Mouse (Mus musculus) hindbrain, embryonic 12.5 days (tissue): Measurements from ENCODE around the gene Tshz3. TPM values are rescaled to one million over a fixed set of nuclear protein-coding genes. Genes with fewer than 3 reads are reported as not detected.

Source experiments
- ATAC-seq: fragments of 200-750 bp; cut with Nextera tagmentation; 2 replicates; pipeline ENCODE4 v1.8.0; 2017; ENCODE audit warnings: moderate TSS enrichment; ENCODE audit not compliant: low FRiP score
- H3K27ac ChIP-seq: fragments of 300-500 bp; sonication (generic); 2 replicates; pipeline ENCODE4 v1.5.1; 2016; ENCODE audit warnings: mild to moderate bottlenecking
- H3K27me3 ChIP-seq: fragments of 300-500 bp; sonication (generic); 2 replicates; pipeline ENCODE4 v1.6.1; 2016; ENCODE audit warnings: mild to moderate bottlenecking
- H3K36me3 ChIP-seq: fragments of 300-500 bp; sonication (generic); 2 replicates; pipeline ENCODE4 v1.6.1; 2016; ENCODE audit warnings: mild to moderate bottlenecking
- H3K4me1 ChIP-seq: fragments of 300-500 bp; sonication (generic); 2 replicates; pipeline ENCODE4 v1.6.1; 2016
- H3K4me2 ChIP-seq: fragments of 300-500 bp; sonication (generic); replicated peaks from 2 replicates; pipeline ENCODE4 v1.6.1; 2016; ENCODE audit warnings: mild to moderate bottlenecking
- H3K4me3 ChIP-seq: fragments of 300-500 bp; sonication (generic); 2 replicates; pipeline ENCODE4 v1.5.1; 2016; ENCODE audit warnings: mild to moderate bottlenecking
- H3K9ac ChIP-seq: fragments of 300-500 bp; sonication (generic); 2 replicates; pipeline ENCODE4 v1.6.1; 2016; ENCODE audit warnings: mild to moderate bottlenecking, moderate library complexity
- H3K9me3 ChIP-seq: fragments of 300-500 bp; sonication (generic); replicated peaks from 2 replicates; pipeline ENCODE4 v1.6.1; 2016; ENCODE audit warnings: mild to moderate bottlenecking
- WGBS: fragments of 180-500 bp; shearing (Covaris S2); methylation state at CpG from one replicate; pipeline ENCODE4 v1.1.7; 2016; 5-methylcytosine and 5-hydroxymethylcytosine counted together
- polyA plus RNA-seq: library from polyadenylated mRNA; unstranded; fragments of >200 nt; fragmentation: Nextera tagmentation; extraction: Ambion mirVana; gene quantifications from 2 replicates; pipeline ENCODE4 v1.2.1, GENCODE M21; 2016

The Tshz3 gene
- polyA plus RNA-seq, 1 experiment from 2014 or later = 25.7 TPM

DNA sequence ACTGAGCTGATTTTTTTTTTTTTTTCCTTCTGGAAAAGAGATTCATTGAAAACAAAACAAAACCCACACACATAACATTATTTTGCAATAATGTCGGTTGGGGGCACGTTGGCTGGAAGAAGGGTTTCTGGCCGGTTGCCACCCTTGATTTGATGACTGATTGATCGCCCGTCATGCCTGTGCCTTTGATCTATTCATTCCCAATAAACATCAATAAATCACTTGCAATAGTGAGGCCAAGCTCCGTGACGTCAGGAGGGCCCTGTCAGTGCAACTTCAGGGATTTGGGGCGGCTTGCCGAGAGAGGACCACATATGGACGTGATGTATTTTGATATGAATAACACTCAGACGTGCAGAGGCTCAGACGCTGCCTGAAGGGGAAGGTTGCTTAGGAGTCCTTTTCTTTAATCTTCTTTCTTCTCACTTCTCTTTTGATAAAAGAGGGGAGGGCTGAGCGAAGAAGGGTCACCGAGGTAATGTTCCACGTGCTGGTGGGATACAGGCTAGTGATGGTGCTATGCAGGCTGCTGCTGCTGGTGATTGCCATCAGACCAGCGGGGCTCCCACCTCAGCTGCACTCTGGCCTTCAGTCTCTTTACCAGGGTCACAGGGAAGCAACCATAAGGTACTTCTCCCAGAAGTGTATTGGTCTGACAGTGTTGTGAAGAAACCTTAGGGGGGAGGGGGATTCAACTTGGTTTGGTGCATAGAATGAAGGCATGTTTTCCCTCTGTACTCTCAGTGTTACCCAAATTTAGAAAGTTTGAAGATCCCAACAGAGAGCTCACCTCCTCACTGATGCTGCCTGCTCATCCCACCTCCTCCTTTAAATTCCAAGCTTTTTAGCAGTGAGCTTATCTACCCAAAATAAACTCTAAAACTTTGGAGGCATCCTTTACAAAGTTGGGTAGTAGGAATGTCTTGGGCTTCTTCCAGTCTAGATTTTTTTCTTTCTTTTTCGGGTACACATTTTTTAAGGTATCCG is 1.4 kb downstream of the Tshz3 start:
- peak overlapping the region; percentile 99 for H3K4me2 ChIP-seq
- peaks cover 42% of the 10 kb centered on the region for H3K4me1 ChIP-seq
- H3K9ac ChIP-seq = peak overlapping the region; percentile 78
- no peaks in the 10 kb centered on the region for H3K9me3 ChIP-seq
- H3K27ac ChIP-seq = peak overlapping the region; percentile 95
- H3K27me3 ChIP-seq = peaks cover 16% of the 10 kb centered on the region
- no peak for ATAC-seq
- no peaks in the 10 kb centered on the region for H3K36me3 ChIP-seq
- peak overlapping the region; percentile 90 for H3K4me3 ChIP-seq
- 9% methylated on average over 18 of the region's 18 CpGs for WGBS

DNA sequence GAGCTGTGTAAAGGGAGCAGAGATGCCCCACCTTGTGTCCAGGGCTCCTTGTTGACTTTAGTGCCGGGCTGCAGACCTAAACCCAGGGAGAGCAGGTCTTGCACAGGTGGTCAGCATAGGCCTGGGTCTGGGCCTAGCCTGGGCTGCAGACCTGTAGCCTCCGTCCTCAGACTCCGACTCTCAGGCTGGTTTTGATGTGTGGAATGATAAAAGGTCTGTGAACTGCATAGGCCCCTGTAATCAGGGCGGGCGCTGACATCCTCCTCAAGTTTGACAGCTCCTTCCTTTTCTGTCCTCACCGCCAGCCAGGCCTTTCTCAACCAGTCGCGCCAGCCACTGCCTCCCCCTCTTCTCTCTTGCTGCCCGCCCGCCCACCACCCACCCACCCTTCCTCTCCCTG is 8.7 kb downstream of the Tshz3 start:
- no peaks in the 10 kb centered on the region for H3K9me3 ChIP-seq
- 11% methylated on average over 7 of the region's 10 CpGs for WGBS
- H3K9ac ChIP-seq = no peak overlapping the region; the same call in 1 of the 2 replicates
- peaks cover 65% of the 10 kb centered on the region for H3K4me1 ChIP-seq
- H3K36me3 ChIP-seq = no peaks in the 10 kb centered on the region
- ATAC-seq = no peak
- no peak overlapping the region; the same call in 1 of the 2 replicates for H3K4me3 ChIP-seq
- H3K4me2 ChIP-seq = peak overlapping the region; percentile 47
- no peaks in the 10 kb centered on the region for H3K27me3 ChIP-seq
- peak overlapping the region; percentile 86 for H3K27ac ChIP-seq

DNA sequence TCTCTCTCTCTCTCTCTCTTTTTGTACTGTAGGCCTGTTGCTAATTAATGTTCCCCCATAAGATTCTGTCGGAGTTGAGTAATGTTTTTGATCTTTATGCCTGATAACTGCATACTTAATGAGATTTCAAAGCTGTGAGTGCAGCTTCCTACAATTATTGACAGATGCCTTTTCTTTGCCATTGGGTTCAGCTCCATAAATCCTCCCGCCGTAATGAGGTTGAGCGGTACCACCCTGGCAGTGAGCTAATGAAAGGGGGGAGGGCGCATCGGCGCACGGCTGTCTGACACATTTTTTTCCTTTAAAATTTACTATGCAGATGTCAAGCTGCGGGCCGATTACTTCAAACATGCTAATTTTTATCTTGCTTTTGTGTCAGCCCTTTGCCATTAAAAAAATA is 9.3 kb downstream of the Tshz3 start:
- Histone ChIP-seq H3K36me3 (no peaks in the 10 kb centered on the region), H3K4me1 (peaks cover 67% of the 10 kb centered on the region), H3K9ac (no peak overlapping the region), H3K9me3 (no peaks in the 10 kb centered on the region), H3K4me3 (no peak overlapping the region), H3K27ac (peak overlapping the region; percentile 86), H3K4me2 (peak overlapping the region; percentile 47), H3K27me3 (no peaks in the 10 kb centered on the region)
- ATAC-seq = peak; percentile 57; the same call in 1 of the 2 replicates
- 26% methylated on average over 10 of the region's 10 CpGs for WGBS

DNA sequence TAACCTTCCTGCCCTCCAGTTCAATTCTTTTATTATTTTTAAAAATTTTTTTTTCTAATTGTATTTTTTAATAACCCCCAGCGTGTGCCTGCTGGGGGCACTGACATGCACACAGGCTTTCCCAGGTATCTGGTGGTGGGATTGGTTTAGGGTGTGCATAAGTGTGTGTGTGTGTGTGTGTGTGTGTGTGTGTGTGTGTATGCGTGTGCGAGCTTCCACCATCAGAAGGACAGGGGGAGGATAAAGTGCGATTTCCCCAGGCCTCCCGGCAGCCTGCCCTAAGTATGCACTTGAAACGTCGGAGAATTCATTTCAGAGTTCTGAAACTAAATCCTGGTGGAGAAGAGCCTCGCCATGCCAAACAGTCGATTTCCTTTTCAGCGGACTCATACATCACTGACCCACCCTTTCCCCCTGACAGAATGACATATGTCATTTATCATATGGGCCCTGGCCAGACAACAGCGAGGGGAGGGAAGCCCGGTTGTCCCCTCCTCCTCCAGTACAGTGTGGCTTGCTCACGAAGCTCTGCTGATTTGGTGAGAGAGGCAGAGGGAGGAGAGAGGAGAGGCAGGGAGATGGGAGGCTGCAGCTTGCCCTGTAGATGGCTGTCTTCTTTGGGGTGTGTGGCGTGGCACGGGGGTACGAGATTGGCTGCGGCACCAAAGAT is 9.9 kb downstream of the Tshz3 start:
- no peaks in the 10 kb centered on the region for H3K27me3 ChIP-seq
- peaks cover 63% of the 10 kb centered on the region for H3K4me1 ChIP-seq
- no peaks in the 10 kb centered on the region for H3K9me3 ChIP-seq
- no peaks in the 10 kb centered on the region for H3K36me3 ChIP-seq
- 28% methylated on average over 17 of the region's 17 CpGs for WGBS
- peak overlapping the region; percentile 39 for H3K9ac ChIP-seq
- peak; percentile 74 for ATAC-seq
- peak overlapping the region; percentile 86 for H3K27ac ChIP-seq
- peak overlapping the region; percentile 19 for H3K4me3 ChIP-seq
- peak overlapping the region; percentile 47 for H3K4me2 ChIP-seq

DNA sequence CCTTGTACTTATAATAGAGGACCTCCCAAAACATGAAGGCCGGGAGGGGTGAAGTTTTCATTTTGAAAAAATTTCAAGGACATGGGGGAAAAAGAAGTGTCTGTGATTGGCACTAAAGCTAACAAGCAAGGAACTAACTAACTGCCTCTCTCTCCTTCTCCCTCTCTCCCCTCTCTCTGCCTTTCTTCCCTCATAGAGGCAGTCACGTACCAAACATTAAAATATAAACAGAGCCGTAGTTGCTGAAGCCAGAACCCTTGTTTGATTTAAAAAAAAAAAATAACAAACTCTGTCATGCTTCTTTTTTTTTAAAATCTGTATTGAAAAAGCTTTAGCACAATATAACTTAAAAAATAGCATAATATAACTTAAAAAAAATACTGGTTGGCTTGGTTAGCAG is 10.9 kb downstream of the Tshz3 start:
- Histone ChIP-seq H3K9ac (peak overlapping the region; percentile 39), H3K4me2 (peak overlapping the region; percentile 47), H3K27ac (peak overlapping the region; percentile 86), H3K9me3 (no peaks in the 10 kb centered on the region), H3K4me1 (peaks cover 62% of the 10 kb centered on the region), H3K27me3 (no peaks in the 10 kb centered on the region), H3K4me3 (peak overlapping the region; percentile 19; the same call in 1 of the 2 replicates), H3K36me3 (no peaks in the 10 kb centered on the region)
- 34% methylated on average over 3 of the region's 3 CpGs for WGBS
- ATAC-seq = no peak

DNA sequence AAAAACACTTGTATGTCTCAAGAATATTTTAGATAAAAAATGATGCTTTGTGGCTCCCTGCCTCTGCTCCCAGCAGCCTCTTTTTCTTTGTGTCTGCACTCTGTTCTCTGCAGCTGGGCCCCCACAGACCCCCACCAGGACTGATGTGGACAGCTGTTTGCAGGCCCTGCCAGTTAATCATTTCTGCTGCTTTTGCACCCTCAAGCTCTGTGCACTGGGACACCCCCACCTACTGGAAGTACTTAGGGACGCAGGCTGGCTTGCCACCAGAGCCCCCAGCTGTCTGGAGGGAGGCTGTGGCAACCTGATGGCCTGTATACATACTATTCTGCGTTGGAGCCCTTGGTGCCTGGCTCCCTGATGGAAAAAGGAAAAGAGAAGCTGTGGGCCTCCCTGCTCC is 11.3 kb downstream of the Tshz3 start:
- Histone ChIP-seq H3K4me1 (peaks cover 61% of the 10 kb centered on the region), H3K4me2 (peak overlapping the region; percentile 30), H3K9me3 (no peaks in the 10 kb centered on the region), H3K27me3 (no peaks in the 10 kb centered on the region), H3K9ac (no peak overlapping the region), H3K36me3 (no peaks in the 10 kb centered on the region), H3K27ac (peak overlapping the region; percentile 71), H3K4me3 (no peak overlapping the region)
- WGBS = 24% methylated on average over 2 of the region's 2 CpGs
- peak; percentile 36 for ATAC-seq

DNA sequence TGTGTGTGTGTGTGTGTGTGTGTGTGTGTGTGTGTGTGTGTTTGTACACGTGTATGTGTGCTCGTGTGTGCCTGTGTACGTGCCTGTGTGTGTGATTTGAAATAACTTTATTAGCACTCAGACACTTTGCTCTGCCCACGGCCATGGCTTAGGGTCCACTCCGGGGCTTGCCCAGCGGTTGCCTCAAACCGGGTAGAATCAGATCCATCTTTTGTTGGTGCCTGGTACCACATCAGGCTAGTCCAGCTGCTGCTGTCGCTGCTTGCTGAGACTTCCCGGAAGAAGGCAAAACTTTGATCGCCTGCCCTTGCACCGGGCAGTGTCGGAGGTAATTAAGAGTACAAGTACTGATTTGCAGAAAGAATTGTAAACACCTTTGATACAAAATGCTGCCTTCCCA is 12.1 kb downstream of the Tshz3 start:
- Histone ChIP-seq H3K27ac (peak overlapping the region; percentile 71), H3K36me3 (no peaks in the 10 kb centered on the region), H3K9ac (0 out of 2 replicates have a peak overlapping the region, but pooled peaks have one; percentile 13), H3K9me3 (no peaks in the 10 kb centered on the region), H3K4me2 (peak overlapping the region; percentile 30), H3K4me1 (peaks cover 59% of the 10 kb centered on the region), H3K4me3 (no peak overlapping the region), H3K27me3 (no peaks in the 10 kb centered on the region)
- ATAC-seq = no peak
- WGBS = 25% methylated on average over 12 of the region's 12 CpGs

DNA sequence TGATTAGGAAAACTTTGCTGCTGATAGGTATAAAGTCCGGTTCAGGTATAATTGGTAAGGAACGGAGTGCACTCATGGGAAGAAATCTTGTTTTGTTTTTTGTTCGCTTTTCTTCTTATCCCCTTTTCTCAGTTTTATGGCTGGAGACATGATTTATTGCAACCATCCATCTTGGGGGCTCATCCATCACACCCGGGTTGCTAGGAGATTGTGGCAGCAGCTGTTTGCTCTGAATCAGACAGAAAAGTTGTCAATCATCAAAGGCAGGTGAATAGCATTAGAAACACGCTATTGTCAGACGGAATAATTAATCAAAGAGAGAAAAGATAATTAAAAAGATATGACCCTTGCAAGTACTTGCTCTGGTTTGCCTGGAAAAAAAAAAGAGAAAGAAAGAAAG is 12.5 kb downstream of the Tshz3 start:
- Histone ChIP-seq H3K4me2 (peak overlapping the region; percentile 30), H3K4me1 (peaks cover 59% of the 10 kb centered on the region), H3K36me3 (no peaks in the 10 kb centered on the region), H3K27ac (peak overlapping the region; percentile 71), H3K9ac (0 out of 2 replicates have a peak overlapping the region, but pooled peaks have one; percentile 13), H3K9me3 (no peaks in the 10 kb centered on the region), H3K4me3 (no peak overlapping the region), H3K27me3 (no peaks in the 10 kb centered on the region)
- WGBS = 25% methylated on average over 6 of the region's 6 CpGs
- ATAC-seq = no peak

DNA sequence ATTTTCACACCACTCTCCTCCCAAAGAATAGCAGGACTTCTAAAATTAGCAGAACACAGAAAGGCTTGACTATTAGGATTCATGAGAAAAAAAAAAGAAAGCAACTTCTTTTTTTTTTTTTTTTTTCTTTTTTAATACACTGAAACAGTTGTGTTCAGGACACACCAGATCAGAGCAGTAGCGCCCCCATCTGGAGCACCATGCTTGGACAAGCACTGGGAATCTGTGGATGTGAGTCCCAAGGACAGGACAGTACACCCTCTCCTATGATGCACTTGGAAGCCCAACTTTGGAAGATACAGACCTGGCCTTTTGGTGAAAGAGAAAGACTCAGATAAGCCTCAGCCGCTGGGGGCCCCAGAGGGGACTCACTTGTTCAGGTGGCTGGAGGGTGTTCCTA is 13.8 kb downstream of the Tshz3 start:
- no peaks in the 10 kb centered on the region for H3K36me3 ChIP-seq
- no peaks in the 10 kb centered on the region for H3K9me3 ChIP-seq
- no peaks in the 10 kb centered on the region for H3K27me3 ChIP-seq
- WGBS = 62% methylated on average over 2 of the region's 2 CpGs
- H3K4me3 ChIP-seq = no peak overlapping the region
- peaks cover 51% of the 10 kb centered on the region for H3K4me1 ChIP-seq
- no peak overlapping the region for H3K9ac ChIP-seq
- ATAC-seq = no peak
- no peak overlapping the region for H3K27ac ChIP-seq
- H3K4me2 ChIP-seq = no peak overlapping the region

DNA sequence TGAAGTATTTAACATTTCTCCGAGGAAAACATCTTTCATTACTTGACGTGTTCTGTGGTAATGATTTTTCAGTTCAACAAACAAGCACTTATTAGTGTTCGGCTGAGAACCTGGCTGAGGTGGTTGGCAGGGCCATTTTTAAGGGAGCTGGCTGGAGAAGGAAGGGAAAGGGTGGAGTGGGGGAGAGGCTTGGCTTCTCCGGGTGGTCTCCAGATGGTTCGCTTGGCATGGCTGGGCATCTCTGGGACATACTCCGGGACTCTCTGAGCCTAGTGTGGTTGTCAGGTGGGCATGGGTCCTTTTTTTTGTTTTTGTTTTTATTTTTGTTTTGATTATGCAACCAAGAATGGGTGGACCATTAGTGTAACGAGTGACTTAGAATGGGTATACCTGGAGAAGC is 16.4 kb downstream of the Tshz3 start:
- H3K4me2 ChIP-seq = no peak overlapping the region
- 83% methylated on average over 7 of the region's 7 CpGs for WGBS
- no peaks in the 10 kb centered on the region for H3K9me3 ChIP-seq
- ATAC-seq = no peak
- H3K9ac ChIP-seq = no peak overlapping the region
- H3K4me3 ChIP-seq = no peak overlapping the region
- H3K4me1 ChIP-seq = peaks cover 41% of the 10 kb centered on the region
- H3K36me3 ChIP-seq = no peaks in the 10 kb centered on the region
- H3K27me3 ChIP-seq = no peaks in the 10 kb centered on the region
- H3K27ac ChIP-seq = 0 out of 2 replicates have a peak overlapping the region, but pooled peaks have one; percentile 9

DNA sequence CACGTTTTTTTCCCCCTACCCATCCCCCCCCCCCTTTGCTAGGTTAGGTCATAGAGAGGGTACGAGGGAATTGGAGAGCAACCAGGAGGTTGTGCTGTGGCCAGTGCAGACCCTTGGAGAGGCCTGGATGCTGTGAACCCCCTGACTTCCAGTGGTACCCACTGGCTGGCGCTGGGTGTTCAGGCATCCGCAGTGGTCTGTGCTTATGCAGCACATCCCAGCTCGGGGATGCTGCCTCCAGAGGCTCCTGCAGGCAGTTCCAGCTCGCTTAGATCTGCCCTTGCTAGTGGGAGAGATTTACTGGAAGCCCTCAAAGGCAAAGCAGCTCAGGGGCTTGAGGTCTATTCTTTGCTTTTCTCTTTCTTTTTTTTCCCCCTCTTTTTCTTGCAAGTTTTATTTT is 19.3 kb downstream of the Tshz3 start:
- ATAC-seq = peak; percentile 76
- Histone ChIP-seq H3K4me3 (no peak overlapping the region), H3K4me1 (peaks cover 32% of the 10 kb centered on the region; the same call in 1 of the 2 replicates), H3K9ac (no peak overlapping the region), H3K36me3 (no peaks in the 10 kb centered on the region), H3K9me3 (no peaks in the 10 kb centered on the region), H3K27me3 (no peaks in the 10 kb centered on the region), H3K27ac (no peak overlapping the region), H3K4me2 (no peak overlapping the region)
- WGBS = 28% methylated on average over 6 of the region's 6 CpGs

DNA sequence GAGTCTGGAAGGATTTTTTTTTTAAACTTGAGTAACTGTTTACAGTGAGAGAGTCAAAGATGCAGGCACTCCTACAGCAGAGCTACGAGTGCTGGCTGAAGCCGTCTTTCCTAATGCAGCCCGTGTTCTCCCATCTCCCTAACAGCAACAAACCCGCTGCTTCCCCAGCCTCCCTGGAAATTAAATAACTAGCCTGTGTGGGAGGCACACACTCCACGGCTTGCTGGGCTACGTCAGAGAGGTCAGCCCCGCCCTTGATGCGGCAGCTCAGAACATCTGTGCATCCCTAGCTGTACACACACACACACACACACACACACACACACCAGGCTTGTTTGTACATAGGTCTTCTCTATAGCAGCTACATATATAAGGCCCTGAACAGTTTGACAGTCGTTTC is 22.9 kb downstream of the Tshz3 start:
- Histone ChIP-seq H3K4me2 (no peak overlapping the region), H3K9me3 (no peaks in the 10 kb centered on the region), H3K4me1 (peaks cover 35% of the 10 kb centered on the region; the same call in 1 of the 2 replicates), H3K9ac (no peak overlapping the region), H3K36me3 (no peaks in the 10 kb centered on the region), H3K27me3 (no peaks in the 10 kb centered on the region), H3K27ac (0 out of 2 replicates have a peak overlapping the region, but pooled peaks have one; percentile 35), H3K4me3 (no peak overlapping the region)
- WGBS = 47% methylated on average over 9 of the region's 9 CpGs
- ATAC-seq = peak; percentile 23; the same call in 1 of the 2 replicates
